Mouse (Mus musculus) bone marrow, adult 2 months (tissue): ENCODE measurements around the gene Mnd1.

ENCODE experiments used
- CTCF ChIP-seq: fragments of 200-500 bp; IDR thresholded peaks from 2 replicates; pipeline ENCODE4 v1.5.1; 2011; ENCODE audit warnings: low read length, control low read depth; ENCODE audit not compliant: control insufficient read depth, insufficient read depth
- POLR2A ChIP-seq: fragments of 200-500 bp; IDR thresholded peaks from 2 replicates; pipeline ENCODE4 v1.6.1; 2011; ENCODE audit warnings: low read depth, mild to moderate bottlenecking, control low read depth, low read length, borderline replicate concordance; ENCODE audit not compliant: control insufficient read depth

DNA sequence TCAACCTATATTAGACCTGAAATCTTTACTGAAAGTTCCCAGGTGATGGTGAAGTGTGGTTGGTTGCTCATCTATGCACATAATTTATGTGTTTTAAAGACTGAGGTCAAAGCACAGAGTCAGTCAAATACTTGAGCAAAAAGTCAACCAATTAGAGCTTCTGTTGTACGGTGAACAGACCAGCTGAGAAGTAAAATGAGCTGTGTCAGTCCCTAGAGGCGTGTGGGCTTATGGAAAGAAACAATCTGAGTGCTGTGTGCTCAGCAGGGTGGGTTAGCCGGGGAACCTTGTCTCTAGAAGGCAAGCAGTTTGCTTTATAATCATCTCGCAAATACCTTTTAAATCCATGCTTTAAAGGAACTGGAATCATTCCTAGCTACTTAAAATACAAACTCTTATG lies 1.4 kb upstream of the Mnd1 start:
- TF ChIP-seq CTCF (no peak), POLR2A (no peak)
